Comparison of ENCODE assay signal across 20 mouse cellular contexts in genomic region chr9:30916266-30916968, GRCm38 (mm10). TPM values are rescaled to one million over a fixed set of nuclear protein-coding genes. Genes with fewer than 3 reads are reported as not detected.
DNase-seq lines count a peak whose midpoint lies in the region; ATAC-seq and TF ChIP-seq lines count a peak whose summit lies in the region.
"Had no signal": no experiment of that assay in that cellular context is flagged by ENCODE, and none has a peak within 500 bp of the region (broad histone marks: within the 10 kb centered on the region; RNA-seq: fewer than 3 reads in every experiment).

No protein-coding gene starts in this region.

- H3K27me3 ChIP-seq in limb, embryonic 13.5 days = peaks cover 18% of the 10 kb centered on the region
- peaks cover 20% of the 10 kb centered on the region for H3K27me3 ChIP-seq in limb, embryonic 10.5 days (ENCODE audit: low read depth, poor library complexity, severe bottlenecking)
- peaks cover 5% of the 10 kb centered on the region; the same call in 1 of the 2 replicates for H3K27me3 ChIP-seq in kidney, postnatal 0 days (ENCODE audit: insufficient read depth, low read length)
- H3K27me3 ChIP-seq in limb, embryonic 15.5 days = peaks cover 11% of the 10 kb centered on the region

- no peak for TF ChIP-seq CTCF in kidney, postnatal 0 days (IDR thresholded peaks at IDR 0.05; ENCODE audit: low read depth)

- peak; percentile 31 for DNase-seq in gastrocnemius, postnatal 14 days
- no peak for DNase-seq in gastrocnemius, postnatal 36 days
- DNase-seq in limb, embryonic 10.5 days (ENCODE audit: low spot score) = no peak
- DNase-seq in kidney, postnatal 0 days (ENCODE audit: low spot score) = no peak
- DNase-seq in thymus, postnatal 4 days = no peak
- DNase-seq: adrenal gland, adult 2 months; cerebellum, adult 11 months; cerebellum, adult 9-11 months; heart, postnatal 36 days; liver, postnatal 0 days had no signal

- peaks cover 2% of the 10 kb centered on the region; the same call in 1 of the 2 replicates for H3K36me3 ChIP-seq in limb, embryonic 13.5 days
- no peaks in the 10 kb centered on the region for H3K36me3 ChIP-seq in limb, embryonic 10.5 days
- H3K36me3 ChIP-seq in kidney, postnatal 0 days (ENCODE audit: insufficient read depth, low read length) = no peaks in the 10 kb centered on the region
- H3K36me3 ChIP-seq in limb, embryonic 15.5 days = peaks cover 5% of the 10 kb centered on the region; the same call in 1 of the 2 replicates
- H3K36me3 ChIP-seq: heart, embryonic 15.5 days; hindbrain, embryonic 13.5 days had no signal

- no peak for ATAC-seq in limb, embryonic 13.5 days (ENCODE audit: low FRiP score, low read depth)
- no peak for ATAC-seq in kidney, postnatal 0 days (replicated peaks; ENCODE audit: low FRiP score, low read depth)
- ATAC-seq in limb, embryonic 15.5 days (ENCODE audit: insufficient number of reproducible peaks, low FRiP score, low TSS enrichment, low read depth) = no peak
- ATAC-seq: forebrain, embryonic 13.5 days; liver, postnatal 0 days; lung, postnatal 0 days had no signal

- intact Hi-C loops in gastrocnemius, postnatal 14 days (cut with DNase I; ENCODE audit: low total_unique reads) = no loop called here
- intact Hi-C loops in gastrocnemius, postnatal 36 days (cut with DNase I) = no loop called here

- H3K9ac ChIP-seq in limb, embryonic 13.5 days = no peak overlapping the region
- H3K9ac ChIP-seq in kidney, postnatal 0 days (ENCODE audit: low read depth, low read length) = no peak overlapping the region
- no peak overlapping the region for H3K9ac ChIP-seq in limb, embryonic 15.5 days
- H3K9ac ChIP-seq: forebrain, embryonic 13.5 days; heart, embryonic 15.5 days; hindbrain, embryonic 13.5 days; liver, postnatal 0 days had no signal

- peaks cover 55% of the 10 kb centered on the region for H3K4me1 ChIP-seq in limb, embryonic 13.5 days
- H3K4me1 ChIP-seq in limb, embryonic 10.5 days = peaks cover 25% of the 10 kb centered on the region
- peaks cover 19% of the 10 kb centered on the region for H3K4me1 ChIP-seq in kidney, postnatal 0 days (replicated peaks; ENCODE audit: insufficient read depth, low read length)
- H3K4me1 ChIP-seq in limb, embryonic 15.5 days = peaks cover 56% of the 10 kb centered on the region

- no peak overlapping the region for H3K4me3 ChIP-seq in limb, embryonic 13.5 days
- H3K4me3 ChIP-seq in limb, embryonic 10.5 days = no peak overlapping the region
- H3K4me3 ChIP-seq in kidney, postnatal 0 days (replicated peaks; ENCODE audit: low read depth, low read length) = no peak overlapping the region
- H3K4me3 ChIP-seq in limb, embryonic 15.5 days = no peak overlapping the region
- H3K4me3 ChIP-seq: erythroblast, embryonic 14.5 days; forebrain, embryonic 13.5 days; heart, embryonic 15.5 days; hindbrain, embryonic 13.5 days had no signal

- H3K27ac ChIP-seq in limb, embryonic 13.5 days = no peak overlapping the region
- no peak overlapping the region for H3K27ac ChIP-seq in limb, embryonic 10.5 days
- peak overlapping the region; percentile 31; the same call in 1 of the 2 replicates for H3K27ac ChIP-seq in kidney, postnatal 0 days
- no peak overlapping the region for H3K27ac ChIP-seq in limb, embryonic 15.5 days
- H3K27ac ChIP-seq: forebrain, embryonic 13.5 days; heart, embryonic 15.5 days; hindbrain, embryonic 13.5 days; macrophage had no signal

- WGBS in limb, embryonic 13.5 days = 64% methylated on average over 6 of the region's 6 CpGs
- 81% methylated on average over 6 of the region's 6 CpGs for WGBS in limb, embryonic 10.5 days
- WGBS in kidney, postnatal 0 days = 76% methylated on average over 6 of the region's 6 CpGs
- WGBS in limb, embryonic 15.5 days = 57% methylated on average over 6 of the region's 6 CpGs

- no peaks in the 10 kb centered on the region for H3K9me3 ChIP-seq in limb, embryonic 13.5 days
- H3K9me3 ChIP-seq in limb, embryonic 10.5 days (replicated peaks) = no peaks in the 10 kb centered on the region
- no peaks in the 10 kb centered on the region for H3K9me3 ChIP-seq in kidney, postnatal 0 days (replicated peaks; ENCODE audit: low read length)
- H3K9me3 ChIP-seq in limb, embryonic 15.5 days = no peaks in the 10 kb centered on the region
- H3K9me3 ChIP-seq: forebrain, embryonic 13.5 days; heart, embryonic 15.5 days; hindbrain, embryonic 13.5 days had no signal

- H3K4me2 ChIP-seq in limb, embryonic 13.5 days (replicated peaks) = peak overlapping the region; percentile 93
- no peak overlapping the region for H3K4me2 ChIP-seq in kidney, postnatal 0 days (ENCODE audit: low read length)
- H3K4me2 ChIP-seq in limb, embryonic 15.5 days = 0 out of 2 replicates have a peak overlapping the region, but pooled peaks have one; percentile 0
- H3K4me2 ChIP-seq: forebrain, embryonic 13.5 days; heart, embryonic 15.5 days; hindbrain, embryonic 13.5 days had no signal

RNA-seq across cellular contexts. Expression of gene Adamts15, which starts 5.8 kb away (rescaled TPM):
- total RNA-seq in gastrocnemius, postnatal 14 days (2021) = 1 to 10 TPM; 3.9 to 5.8 TPM
- total RNA-seq in gastrocnemius, postnatal 36 days (2021) = 1 to 10 TPM; 1.7 TPM
- polyA plus RNA-seq in limb, embryonic 13.5 days (2015; fragmentation: Nextera tagmentation; extraction: Ambion mirVana) = 31.9 and 39.2 TPM in 2 replicates
- polyA plus RNA-seq in limb, embryonic 10.5 days (2016; fragmentation: Nextera tagmentation; extraction: Ambion mirVana) = 4.0 and 8.5 TPM in 2 replicates
- polyA plus RNA-seq in kidney, postnatal 0 days (2015; fragmentation: Nextera tagmentation; extraction: Ambion mirVana) = 4.9 and 5.8 TPM in 2 replicates
- 22.9 and 26.9 TPM in 2 replicates for polyA plus RNA-seq in limb, embryonic 15.5 days (2015; fragmentation: Nextera tagmentation; extraction: Ambion mirVana)
- total RNA-seq: neutrophil, adult 5-6 weeks had no signal
- polyA plus RNA-seq: erythroblast, embryonic 14.5 days had no signal

RNA-seq across cellular contexts. Expression of gene Adamts8, which starts 25.9 kb away (rescaled TPM):
- 1 to 10 TPM; 3.8 to 4.2 TPM for total RNA-seq in gastrocnemius, postnatal 14 days (2021)
- total RNA-seq in gastrocnemius, postnatal 36 days (2021) = 1 to 10 TPM; 2.3 to 6.7 TPM
- polyA plus RNA-seq in limb, embryonic 13.5 days (2015; fragmentation: Nextera tagmentation; extraction: Ambion mirVana) = 3.6 and 4.4 TPM in 2 replicates
- 0.06 and 0.29 TPM in 2 replicates for polyA plus RNA-seq in limb, embryonic 10.5 days (2016; fragmentation: Nextera tagmentation; extraction: Ambion mirVana)
- 0.66 and 0.80 TPM in 2 replicates for polyA plus RNA-seq in kidney, postnatal 0 days (2015; fragmentation: Nextera tagmentation; extraction: Ambion mirVana)
- polyA plus RNA-seq in limb, embryonic 15.5 days (2015; fragmentation: Nextera tagmentation; extraction: Ambion mirVana) = 4.6 and 4.8 TPM in 2 replicates
- total RNA-seq: liver, adult 2 months; neutrophil, adult 5-6 weeks had no signal
- polyA plus RNA-seq: erythroblast, embryonic 14.5 days; liver, adult 2 months; macrophage had no signal
